Mouse (Mus musculus): ENCODE data around the gene Vmn2r121.

The Vmn2r121 gene

DNA sequence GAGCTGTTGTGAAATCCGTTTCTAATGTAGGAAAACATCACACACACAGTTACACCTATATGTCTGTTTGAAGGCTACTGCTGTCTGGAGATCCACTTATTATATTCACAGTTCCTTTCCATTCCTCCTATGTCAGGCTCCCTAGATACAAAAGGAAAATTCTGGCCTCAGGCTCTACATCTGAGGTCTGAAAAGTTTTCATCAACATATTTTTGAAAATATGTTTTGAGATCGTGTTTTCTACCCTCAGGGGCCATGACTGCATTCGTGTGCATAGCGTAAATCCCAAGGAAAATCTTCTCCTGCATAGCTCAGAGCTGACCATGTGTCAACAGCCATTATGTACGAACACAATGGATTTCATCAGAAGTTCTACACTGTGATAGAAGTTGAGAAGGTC is at the start of gene Vmn2r121:
Vmn2r121 (minus strand) TSS at position 101 of the 400 bp plus-strand sequence.
- no peak for DNase-seq (ENCODE audit: low read depth, low spot score)

Measured in retina, postnatal 7 days (tissue).